Mouse (Mus musculus) layer of hippocampus, postnatal 36 days (tissue): ENCODE measurements around the gene Rad51b. TPM values are rescaled to one million over a fixed set of nuclear protein-coding genes. Genes with fewer than 3 reads are reported as not detected.
A peak's percentile ranks its signal among the peaks of the same experiment; 100 is the strongest.

ENCODE experiments used
- DNase-seq, 2 experiments: peaks; one replicate each; pipeline ENCODE4 v3.0.0; 2022
- total RNA-seq, 2 experiments: library from RNA; stranded (reverse); gene quantifications; 2 replicates each; pipeline ENCODE4 v1.2.3; 2021

The Rad51b gene
- total RNA-seq, 2 experiments from 2014 or later: 0.17 to 0.18 TPM

DNA sequence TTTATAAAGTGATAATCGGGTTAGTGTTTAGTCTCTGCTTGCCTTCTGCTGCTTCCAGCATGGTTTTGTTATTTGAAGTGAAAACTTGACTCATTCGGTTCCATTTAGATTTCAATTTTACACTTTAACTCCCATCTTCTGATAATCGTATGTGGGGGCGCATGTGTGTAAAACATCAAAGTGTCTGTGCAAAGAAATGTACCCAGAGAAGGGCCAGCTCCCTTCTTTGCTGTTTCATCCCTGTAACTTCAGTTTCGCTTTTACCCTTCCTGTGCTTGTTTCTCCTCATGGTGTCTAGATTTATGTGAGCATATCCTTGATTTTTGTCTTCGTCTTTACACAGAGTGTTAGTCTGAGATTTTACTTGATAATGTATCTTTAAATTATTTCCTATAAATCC lies 142.9 kb downstream of the Rad51b start:
- DNase-seq: no peak

DNA sequence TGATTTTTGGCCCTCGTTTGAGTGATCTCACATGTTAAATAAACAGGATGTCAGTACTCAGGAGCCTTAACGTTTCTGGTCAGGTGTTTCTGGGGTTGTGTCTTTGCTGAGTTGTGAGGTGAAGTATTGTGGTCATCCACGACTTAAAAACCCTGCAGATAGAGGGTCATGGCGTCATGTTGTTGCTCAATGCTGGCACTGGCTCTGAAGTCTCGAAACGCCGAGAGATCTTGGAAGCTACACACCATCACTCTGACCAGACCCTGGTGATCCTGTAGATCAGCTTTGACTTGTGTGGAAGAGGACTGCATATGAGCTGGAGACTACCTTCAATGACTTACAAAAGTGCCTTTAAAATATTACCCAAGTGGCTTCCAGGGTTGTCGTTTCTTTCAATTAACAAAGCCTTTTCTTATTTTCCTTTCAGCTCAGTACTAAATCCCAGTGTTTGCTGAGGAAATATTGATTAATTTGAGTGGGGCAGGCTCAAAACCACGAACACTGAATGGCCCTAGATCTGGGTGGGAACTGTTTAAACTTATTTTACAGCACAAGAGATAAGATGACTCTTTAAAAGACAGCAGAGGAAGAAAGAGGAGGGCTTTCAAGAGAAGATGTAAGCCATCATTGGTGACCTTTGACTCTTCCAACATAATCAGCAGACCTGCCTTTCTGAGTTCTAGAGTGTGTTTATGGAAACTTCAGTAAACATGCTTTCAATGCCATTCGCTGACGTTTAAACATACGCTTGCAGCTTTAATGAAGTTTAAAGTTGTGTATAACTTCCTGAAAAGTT lies 144.3 kb downstream of the Rad51b start:
- DNase-seq: no peak

DNA sequence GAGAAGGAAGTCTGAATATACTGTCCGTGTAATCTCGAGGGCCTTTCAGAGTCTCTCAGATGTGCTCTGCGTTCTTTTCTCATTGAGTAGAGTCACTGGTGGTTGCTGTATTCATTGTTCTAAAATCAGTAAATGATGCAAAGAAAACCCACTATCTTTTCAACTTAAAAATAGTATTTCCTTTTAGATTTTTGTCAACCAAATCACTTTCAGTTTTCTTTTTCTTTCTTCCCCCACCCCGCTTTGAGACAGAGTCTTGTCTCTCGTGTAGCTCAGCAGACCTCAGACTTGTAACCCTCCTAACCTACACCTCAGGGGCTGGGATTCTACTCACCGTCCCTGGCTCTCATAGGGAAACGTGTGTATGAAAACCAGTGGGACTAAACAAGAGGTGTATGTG lies 145.0 kb downstream of the Rad51b start:
- no peak for DNase-seq

DNA sequence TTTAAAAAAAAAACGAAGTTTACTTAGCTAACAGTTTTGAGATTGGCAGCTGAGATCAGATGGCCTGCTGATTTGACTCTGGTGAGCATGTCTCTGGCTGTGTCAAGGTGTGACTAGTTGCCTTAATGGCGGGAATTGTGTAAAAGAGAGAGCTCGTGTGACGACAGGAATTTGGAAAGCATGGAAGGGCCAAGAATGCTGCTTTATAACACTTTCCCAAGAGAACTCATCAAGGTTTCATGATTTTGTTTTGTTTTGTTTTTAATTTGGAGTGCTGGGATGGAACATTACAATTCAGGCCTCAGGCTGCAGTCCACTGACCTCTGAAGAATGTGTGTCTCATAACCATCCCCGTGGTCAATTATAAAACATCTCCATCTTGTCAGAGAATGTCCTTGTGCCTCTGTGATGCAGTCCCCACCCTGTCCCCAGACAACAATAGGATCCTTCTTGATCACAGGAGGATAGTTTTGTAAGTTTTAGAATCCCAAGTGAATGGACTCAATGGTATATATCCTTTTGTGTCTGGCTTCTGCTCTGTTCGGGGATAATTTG lies 145.8 kb downstream of the Rad51b start:
- DNase-seq: no peak

DNA sequence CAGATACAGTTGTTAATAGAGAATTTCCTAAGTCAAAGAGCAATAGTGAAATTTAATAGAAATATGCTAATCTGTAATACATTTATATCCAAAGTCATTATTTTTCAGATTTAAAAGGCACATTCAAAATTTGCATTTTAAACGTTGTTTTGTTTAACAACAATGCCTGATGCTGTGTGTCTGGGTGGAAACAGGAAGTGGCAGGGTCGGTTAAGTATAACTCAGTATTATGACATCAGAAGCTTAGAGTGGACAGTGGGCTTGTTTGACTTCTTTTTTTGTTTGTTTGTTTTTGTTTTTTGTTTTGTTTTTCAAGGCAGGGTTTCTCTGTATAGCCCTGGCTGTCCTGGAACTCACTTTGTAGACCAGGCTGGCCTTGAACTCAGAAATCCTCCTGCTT lies 147.6 kb downstream of the Rad51b start:
- no peak for DNase-seq

DNA sequence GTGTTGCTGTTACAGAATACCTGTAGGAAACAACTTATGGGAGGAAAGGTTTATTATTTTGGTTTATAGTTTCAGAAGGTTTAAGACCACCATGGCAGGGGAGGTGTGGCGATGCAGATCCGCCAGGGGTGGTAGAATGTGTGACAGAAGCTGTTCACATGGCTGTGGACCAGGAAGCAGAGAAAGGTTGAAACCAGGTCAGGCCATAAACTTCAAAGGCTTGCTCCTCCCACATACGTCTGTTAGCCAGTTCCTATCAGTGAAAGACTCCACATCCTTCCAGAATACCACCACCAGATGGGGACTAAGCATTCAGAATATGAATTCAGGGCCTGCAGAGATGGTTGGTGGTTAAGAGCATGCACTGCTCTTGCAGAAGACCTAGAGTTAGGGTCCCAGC lies 150.0 kb downstream of the Rad51b start:
- DNase-seq: no peak

DNA sequence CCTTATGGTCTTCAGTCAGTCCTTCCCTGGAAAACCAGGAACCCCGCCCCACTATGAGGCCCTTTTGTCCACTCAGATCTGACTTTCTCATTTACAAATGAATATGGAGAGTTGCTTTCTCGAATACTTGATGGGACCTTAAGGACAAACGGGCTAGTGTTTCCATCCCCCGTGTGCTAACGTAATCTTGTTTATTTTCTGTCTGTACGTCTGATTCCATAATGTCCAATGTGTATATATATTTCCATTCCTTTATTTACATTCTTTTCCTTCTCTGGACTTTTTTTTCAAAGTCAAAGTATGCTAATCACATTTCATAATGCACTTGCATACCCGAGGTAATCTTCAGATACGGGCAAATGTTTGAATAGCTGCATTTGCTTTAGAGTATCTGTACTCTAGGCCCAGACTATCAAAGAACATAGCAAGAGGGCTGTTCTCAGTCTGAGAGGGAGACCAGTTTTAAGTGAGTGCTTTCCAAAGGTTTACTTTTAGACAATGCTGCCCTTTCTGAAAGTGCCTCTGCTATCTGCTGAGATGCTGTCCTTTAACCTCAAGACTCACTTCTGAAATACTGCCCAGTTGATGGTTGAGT lies 152.8 kb downstream of the Rad51b start:
- no peak for DNase-seq

DNA sequence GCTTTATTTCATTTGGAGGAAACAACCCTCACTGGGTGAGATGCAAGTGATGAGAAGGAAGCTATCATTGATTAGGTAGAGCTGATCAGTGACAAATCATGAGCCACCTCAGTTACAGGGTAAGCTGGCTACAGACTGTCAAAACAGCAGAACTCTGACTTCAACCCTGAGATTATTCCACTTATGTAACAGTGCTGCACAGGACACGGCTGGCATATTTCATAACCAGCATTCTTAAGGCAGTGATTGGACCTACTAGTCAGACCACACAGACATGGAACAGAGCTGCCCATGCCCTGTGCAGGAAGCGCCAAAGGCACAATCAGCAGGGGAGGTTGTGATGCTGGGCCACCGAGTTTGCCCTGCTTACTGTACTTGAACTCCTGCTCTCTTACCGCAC lies 155.8 kb downstream of the Rad51b start:
- no peak for DNase-seq

DNA sequence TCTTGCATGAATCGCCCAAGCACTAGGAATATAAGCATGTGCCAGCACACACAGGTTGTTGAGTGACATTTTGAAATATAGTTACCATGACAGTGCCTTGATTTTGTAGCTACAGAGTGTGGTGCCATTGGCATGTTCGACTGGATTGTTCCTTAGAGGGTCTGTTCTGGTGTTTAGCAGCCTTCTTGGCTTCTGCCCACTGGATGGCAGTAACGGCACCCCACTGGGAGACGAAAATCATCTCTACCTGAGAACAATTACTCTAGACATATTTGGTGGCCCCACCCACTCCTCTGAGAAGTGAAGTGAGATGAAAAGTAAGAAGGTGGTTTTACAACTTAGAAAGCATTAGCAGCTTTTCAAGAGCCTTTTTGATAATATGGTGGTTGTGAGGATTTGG lies 156.9 kb downstream of the Rad51b start:
- no peak for DNase-seq

DNA sequence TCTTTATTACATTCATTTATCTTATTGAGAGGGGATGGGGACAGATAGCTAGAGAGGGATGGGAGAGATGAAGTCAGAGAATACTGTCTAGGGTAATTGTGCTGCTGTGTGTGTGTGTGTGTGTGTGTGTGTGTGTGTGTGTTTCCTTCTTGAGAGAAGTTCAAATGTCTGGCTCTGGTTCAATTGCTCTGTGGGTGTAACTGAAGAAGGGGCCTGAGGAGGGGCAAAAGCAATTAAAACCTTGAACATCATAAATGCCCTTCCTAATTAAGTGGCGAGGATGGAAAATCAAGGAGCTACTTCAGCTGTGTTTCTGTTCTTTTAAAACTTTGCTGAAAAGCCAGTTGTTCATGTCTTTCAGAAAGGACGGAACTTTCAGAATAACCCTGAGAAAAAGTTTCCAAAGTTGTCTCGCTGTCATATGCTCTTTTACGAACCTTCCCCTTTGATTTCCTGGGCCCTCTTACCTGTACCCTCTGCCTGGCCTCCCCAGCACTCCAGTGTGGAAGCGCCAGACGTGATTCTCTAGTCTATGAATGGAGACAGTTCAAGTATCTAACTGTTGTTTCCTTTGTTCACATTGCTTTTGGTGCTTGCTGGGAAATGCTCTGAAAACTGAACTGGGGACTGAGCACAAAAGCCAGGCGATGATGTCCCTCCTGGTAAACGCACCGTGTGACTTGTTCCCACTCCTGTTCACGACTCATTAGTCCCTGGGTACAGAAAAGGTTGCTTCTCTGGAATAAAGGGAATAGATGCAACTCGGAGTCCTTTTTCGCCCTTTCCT lies 158.2 kb downstream of the Rad51b start:
- no peak for DNase-seq

DNA sequence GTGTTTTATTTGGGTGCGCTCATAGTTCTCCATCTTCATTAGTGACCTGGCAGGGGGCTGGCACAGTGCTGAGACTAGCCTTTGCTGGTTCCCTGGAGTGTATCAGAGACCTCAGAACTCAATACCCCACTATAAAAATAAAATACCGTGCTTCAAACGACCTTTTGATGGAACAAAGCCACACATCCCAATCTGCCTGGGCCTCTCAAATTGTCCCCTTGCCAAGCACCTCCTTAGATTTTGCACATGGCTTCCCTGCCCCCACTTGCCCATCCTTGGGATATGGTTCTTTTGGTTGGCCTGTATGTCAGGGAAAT lies 158.7 kb downstream of the Rad51b start:
- no peak for DNase-seq

DNA sequence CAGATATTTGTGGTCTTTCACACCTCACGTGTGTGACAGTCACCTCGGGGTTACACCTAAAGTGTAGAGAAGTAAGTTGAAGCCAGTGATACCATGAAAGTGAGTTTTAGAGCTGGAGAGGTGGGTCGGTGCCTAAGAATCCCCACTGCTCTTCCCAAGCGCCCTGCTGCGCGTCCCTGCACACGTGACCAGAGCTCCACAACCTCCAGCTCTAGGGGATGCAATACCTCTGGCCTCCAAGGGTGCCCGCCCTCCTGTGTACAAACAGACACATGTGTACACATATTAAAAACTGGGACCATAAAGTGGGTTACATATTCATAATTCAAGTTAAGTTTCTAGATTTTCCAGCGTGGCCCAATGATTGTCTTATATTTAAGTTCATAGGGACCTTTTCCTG lies 159.2 kb downstream of the Rad51b start:
- no peak for DNase-seq

DNA sequence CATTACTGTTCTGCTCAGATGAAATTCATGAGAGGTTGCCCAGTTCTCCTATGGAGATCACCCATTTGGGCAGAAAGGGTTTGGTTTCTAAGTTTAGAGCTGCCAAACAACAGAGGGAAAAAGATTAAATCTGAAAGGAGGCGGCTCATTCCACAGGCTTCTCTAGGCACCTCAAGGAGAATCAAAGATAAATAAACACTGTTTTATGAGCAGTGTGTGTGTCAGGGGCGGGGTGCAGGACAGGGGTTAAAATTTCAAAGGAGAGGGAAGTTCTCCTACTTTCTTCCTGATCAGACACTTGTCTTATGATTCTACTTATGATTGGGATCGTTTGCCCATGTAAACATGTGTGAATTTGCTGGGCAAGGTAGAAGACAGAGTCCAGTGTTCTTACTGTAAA lies 166.3 kb downstream of the Rad51b start:
- no peak for DNase-seq

DNA sequence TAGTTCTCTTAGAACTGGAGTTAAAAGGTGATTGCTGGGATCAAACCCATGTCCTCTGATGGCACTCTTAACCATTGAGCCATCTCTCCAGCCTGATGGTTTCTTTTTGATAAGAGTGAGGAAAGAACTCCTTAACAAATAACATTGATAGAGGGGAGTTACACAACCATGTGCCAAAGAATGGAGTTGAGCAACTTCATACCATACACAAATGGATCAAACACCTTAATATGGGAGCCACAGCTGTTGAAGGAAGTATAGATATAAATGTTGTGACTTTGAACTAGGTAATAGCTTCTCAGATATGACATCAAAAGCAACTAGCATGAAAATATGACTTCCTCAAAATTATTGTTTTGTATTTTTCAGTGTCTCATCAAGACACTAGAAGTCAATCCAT lies 173.0 kb downstream of the Rad51b start:
- DNase-seq: no peak

DNA sequence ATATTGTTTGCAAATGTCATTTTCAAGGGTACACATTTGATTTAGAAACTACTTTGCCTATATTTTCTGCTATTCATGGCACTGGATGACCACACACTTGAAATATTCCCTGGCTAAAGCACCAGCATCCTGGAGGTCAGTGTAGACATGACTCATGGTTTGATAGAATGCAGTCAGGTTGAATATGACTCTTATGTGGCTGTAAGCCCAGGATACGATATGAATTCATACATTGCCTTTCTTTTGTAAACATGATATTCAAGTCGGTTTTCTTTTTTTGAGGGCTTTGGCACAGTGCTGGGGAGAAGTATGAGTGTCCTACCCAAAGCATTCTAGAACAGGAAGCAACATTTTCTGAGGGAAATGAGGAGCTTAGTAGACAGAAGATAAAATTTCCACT lies 174.8 kb downstream of the Rad51b start:
- no peak for DNase-seq

DNA sequence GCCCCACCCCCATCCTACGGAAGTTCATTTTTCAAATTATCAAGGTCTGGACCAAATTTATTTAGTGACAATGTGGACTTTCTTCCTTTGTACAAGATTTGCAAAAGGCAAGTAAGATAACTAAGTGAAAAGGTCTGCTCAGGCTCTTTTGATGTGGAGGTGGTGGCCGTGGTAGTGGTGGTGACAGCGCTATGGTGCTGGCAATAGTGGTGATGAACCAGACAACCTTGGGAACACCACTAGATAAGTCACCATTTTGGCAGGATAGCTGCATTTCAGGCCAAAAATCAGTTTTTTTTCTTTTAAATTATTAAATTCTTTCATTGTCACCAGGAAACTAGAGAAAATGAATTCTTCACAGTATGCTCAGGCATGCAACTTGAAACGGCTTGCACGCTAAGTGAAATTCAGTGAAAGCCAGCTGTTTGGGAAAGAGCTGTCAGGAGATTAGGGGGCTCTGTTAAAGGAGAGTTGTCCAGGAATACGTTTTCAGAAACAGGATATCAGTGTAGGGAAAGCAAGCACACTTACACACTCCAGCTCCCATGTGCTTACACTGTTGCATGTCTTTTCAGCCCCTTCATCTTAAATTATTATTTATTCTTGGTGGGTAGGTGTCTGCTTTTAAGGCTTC lies 179.4 kb downstream of the Rad51b start:
- DNase-seq: no peak

DNA sequence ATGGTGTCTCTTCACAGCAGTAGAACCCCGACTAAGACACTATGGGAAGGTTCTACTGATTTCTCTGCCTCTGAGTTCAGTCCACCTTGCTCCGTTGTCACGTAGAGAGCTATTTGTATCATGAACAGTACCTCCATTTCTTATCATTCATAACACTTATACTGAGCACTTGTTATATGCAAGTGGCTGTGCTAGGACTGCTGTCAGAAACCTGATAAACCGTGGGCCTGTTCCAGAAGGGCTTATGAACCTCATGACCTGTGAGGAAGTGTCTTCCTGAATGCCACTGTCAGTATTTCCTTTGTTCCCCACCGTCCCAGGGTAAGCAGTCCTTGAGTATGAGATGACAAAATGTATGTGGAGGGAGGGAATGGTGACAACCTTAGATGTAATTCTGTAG lies 181.7 kb downstream of the Rad51b start:
- no peak for DNase-seq

DNA sequence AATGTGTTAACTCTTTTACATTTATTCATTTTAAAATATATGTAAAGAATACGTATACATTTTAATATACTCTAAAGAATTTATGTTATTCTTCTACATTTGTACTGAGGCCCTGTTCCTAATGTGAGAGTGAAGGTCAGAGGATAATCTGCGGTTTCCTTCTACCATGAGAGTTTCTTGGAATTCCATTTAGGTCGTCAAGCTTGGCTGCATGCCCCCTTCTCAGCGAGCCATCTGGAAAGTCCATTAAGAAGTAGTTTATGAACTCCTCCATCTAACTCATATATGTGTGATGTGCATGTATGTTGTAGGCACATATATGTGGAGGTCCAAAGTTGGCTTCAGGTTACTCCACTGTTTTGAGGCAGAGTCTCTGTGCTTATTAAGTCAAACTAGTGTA lies 188.4 kb downstream of the Rad51b start:
- DNase-seq: no peak

DNA sequence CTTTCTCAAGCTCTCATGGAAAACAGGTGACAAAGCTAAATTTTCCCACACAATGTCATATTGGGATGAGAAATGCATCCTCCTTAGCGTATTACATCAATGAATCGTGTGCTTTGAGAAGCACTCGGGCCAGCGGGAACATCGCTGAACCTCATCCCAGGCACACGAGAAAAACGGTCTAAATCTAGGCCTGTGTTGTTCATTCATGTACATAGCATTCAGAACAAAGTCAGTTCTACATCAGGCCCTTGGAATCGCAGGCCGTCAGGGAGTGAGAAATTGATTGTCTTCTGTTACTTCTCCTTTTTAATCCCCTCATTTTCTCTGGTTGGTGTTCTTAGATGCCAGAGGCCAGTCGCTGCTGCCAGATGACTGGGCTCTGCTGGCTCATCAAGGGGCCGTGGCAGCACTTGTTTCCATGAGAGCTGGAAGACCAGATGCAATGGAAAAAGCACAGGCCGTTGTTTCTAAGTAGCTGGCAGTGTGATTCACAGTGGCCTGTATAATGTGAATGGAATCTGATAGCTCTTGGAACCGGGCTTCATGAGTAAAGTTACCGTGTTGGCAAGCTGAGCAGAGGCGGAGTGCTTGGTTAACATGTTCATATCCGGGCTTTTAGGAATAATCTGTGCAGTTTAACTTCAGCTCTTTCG lies 191.6 kb downstream of the Rad51b start:
- peak; percentile 37 to 40 for DNase-seq

DNA sequence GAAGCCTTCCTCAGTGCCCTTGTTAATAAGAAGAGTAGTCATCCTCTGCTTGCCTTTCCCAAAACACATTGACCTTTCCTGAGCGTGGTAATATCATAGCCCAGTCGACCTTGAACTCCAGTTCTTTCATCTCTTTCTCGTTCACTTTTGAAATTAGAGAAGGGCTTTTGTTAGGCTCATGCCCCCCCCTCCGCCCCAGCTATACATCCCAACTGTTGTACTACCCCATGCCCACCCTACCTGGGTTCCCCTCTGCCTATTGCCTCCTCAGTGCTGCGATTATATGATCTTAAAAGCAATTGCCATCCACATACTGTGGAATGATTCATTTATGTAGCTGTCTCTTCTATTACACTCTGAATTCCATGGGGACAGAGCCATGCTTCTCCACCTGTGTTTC lies 193.5 kb downstream of the Rad51b start:
- no peak for DNase-seq

DNA sequence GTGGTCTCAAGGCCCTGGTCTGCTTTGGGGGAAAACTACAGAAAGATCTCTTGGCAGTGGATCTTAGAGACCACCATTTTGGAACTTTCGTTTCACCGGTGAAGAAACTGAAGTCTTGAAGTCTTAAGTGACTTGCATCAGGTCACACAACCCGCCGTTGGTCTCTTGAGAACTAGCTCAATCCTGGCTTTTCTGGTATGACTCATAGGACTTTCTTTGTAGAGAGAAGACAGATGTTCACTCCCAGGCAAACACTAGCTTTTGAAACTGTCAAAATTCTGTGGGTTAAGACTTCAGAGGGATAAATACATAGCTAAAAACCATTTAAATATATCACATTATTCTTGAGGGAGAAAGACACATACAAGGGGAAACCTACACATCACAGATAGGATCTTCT lies 195.1 kb downstream of the Rad51b start:
- DNase-seq: no peak

DNA sequence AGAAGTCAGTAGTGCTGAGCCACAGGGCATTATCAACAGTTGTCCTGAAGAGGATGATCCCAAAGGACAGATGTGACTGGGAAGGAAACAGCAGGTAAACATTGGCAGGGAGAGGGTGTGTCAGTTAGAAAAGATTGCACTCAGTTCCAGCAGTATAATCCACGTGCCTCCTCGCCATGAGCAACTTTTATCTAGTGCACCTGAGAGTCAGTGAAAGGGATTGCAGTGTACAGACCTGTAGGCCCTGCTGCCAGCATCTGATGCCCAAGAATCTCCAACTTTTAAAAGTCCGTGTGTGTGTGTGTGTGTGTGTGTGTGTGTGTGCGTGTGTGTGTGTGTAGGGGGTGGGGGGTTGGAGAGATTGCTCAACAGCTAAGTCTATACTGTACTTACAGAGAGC lies 195.5 kb downstream of the Rad51b start:
- DNase-seq: no peak

DNA sequence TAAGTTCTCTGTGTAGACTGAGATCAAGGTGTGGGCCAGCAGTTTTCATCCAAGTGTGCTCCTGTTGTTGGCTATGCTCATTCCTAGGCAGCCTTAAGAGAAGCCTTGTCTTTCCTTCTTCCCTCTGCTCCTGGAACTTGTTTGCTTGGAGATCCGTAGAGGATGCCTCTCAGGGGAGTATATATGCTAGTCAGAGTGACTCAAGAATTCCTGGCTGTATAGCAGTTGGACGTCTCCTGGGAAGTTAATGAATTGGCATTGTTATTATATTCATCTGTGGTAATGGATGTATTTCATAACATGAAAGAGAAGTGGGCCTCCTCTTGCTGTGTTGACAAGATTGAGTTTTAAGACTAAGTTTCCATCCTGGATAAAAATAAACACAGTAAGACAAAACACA lies 196.4 kb downstream of the Rad51b start:
- no peak for DNase-seq
